Mouse (Mus musculus) forebrain, embryonic 13.5 days (tissue): ENCODE measurements around the gene Vmn1r30. TPM values are rescaled to one million over a fixed set of nuclear protein-coding genes. Genes with fewer than 3 reads are reported as not detected.

ENCODE experiments used
- ATAC-seq: fragments of 200-750 bp; cut with Nextera tagmentation; 2 replicates; pipeline ENCODE4 v1.8.0; 2017
- H3K27ac ChIP-seq: fragments of 300-500 bp; sonication (generic); 2 replicates; pipeline ENCODE4 v1.5.1; 2015; ENCODE audit warnings: inconsistent platforms, mild to moderate bottlenecking, moderate library complexity
- H3K27me3 ChIP-seq: fragments of 300-500 bp; sonication (generic); 2 replicates; pipeline ENCODE4 v1.6.1; 2015; ENCODE audit warnings: mild to moderate bottlenecking, inconsistent platforms
- H3K36me3 ChIP-seq: fragments of 300-500 bp; sonication (generic); 2 replicates; pipeline ENCODE4 v1.6.1; 2015; ENCODE audit warnings: mild to moderate bottlenecking, inconsistent platforms; ENCODE audit not compliant: poor library complexity, severe bottlenecking
- H3K4me1 ChIP-seq: fragments of 300-500 bp; sonication (generic); 2 replicates; pipeline ENCODE4 v1.6.1; 2015; ENCODE audit warnings: inconsistent platforms
- H3K4me2 ChIP-seq: fragments of 300-500 bp; sonication (generic); 2 replicates; pipeline ENCODE4 v1.6.1; 2015; ENCODE audit warnings: inconsistent platforms, mild to moderate bottlenecking, moderate library complexity
- H3K4me3 ChIP-seq: fragments of 300-500 bp; sonication (generic); 2 replicates; pipeline ENCODE4 v1.5.1; 2015; ENCODE audit warnings: mild to moderate bottlenecking, inconsistent platforms
- H3K9ac ChIP-seq: fragments of 300-500 bp; sonication (generic); 2 replicates; pipeline ENCODE4 v1.6.1; 2015; ENCODE audit warnings: mild to moderate bottlenecking, inconsistent platforms
- H3K9me3 ChIP-seq: fragments of 300-500 bp; sonication (generic); replicated peaks from 2 replicates; pipeline ENCODE4 v1.6.1; 2016; ENCODE audit warnings: inconsistent platforms
- WGBS: fragments of 180-500 bp; shearing (Covaris S2); methylation state at CpG from one replicate; pipeline ENCODE4 v1.1.7; 2015; 5-methylcytosine and 5-hydroxymethylcytosine counted together
- polyA plus RNA-seq: library from polyadenylated mRNA; unstranded; fragments of >200 nt; fragmentation: Nextera tagmentation; extraction: Ambion mirVana; gene quantifications from 2 replicates; pipeline ENCODE4 v1.2.1, GENCODE M21; 2015

Gene Vmn1r30
- not detected in 2 replicates for polyA plus RNA-seq

- ATAC-seq, result no peak
- H3K27me3 ChIP-seq, result no peaks in the 10 kb centered on the region
- no peak within 1 kb of the TSS for H3K4me2 ChIP-seq
- H3K9me3 ChIP-seq, result no peaks in the 10 kb centered on the region
- no peak within 1 kb of the TSS for H3K9ac ChIP-seq
- no peak within 1 kb of the TSS for H3K4me3 ChIP-seq
- no peak within 1 kb of the TSS for H3K27ac ChIP-seq
- no peaks in the 10 kb centered on the region for H3K4me1 ChIP-seq
- no peaks in the 10 kb centered on the region for H3K36me3 ChIP-seq
Observed at GRCm38 (mm10) chr6:58443285-58443684, at the start of gene Vmn1r30. Gene Vmn1r30, minus strand, starts transcription at chr6:58443385.

- Histone ChIP-seq H3K4me3 (no peak within 1 kb of the TSS), H3K36me3 (no peaks in the 10 kb centered on the region), H3K9me3 (no peaks in the 10 kb centered on the region), H3K4me2 (no peak within 1 kb of the TSS), H3K4me1 (no peaks in the 10 kb centered on the region), H3K27ac (no peak within 1 kb of the TSS), H3K9ac (no peak within 1 kb of the TSS), H3K27me3 (no peaks in the 10 kb centered on the region)
- 89% methylated on average over 1 of the region's 1 CpGs for WGBS
- ATAC-seq, result no peak
Observed at GRCm38 (mm10) chr6:58475230-58475629, 32.0 kb upstream of the Vmn1r30 start, which contains the start of gene Vmn1r31. Gene Vmn1r31, minus strand, starts transcription at chr6:58475330.

Other genes starting within 250 kb of the Vmn1r30 start
- not detected in 2 replicates for gene Vmn1r27, start 224.6 kb downstream of the Vmn1r30 start, polyA plus RNA-seq
- gene Vmn1r28, start 181.3 kb downstream of the Vmn1r30 start, polyA plus RNA-seq, result not detected in 2 replicates
- gene Vmn1r29, start 141.8 kb downstream of the Vmn1r30 start, polyA plus RNA-seq, result not detected in 2 replicates
- gene Vmn1r31, start 31.9 kb upstream of the Vmn1r30 start, polyA plus RNA-seq, result not detected in 2 replicates
- gene Abcg2, start 141.1 kb upstream of the Vmn1r30 start, polyA plus RNA-seq, result 33.7 and 35.5 TPM in 2 replicates